ENCODE assay signal across 7 mouse cellular contexts in the genomic region with DNA sequence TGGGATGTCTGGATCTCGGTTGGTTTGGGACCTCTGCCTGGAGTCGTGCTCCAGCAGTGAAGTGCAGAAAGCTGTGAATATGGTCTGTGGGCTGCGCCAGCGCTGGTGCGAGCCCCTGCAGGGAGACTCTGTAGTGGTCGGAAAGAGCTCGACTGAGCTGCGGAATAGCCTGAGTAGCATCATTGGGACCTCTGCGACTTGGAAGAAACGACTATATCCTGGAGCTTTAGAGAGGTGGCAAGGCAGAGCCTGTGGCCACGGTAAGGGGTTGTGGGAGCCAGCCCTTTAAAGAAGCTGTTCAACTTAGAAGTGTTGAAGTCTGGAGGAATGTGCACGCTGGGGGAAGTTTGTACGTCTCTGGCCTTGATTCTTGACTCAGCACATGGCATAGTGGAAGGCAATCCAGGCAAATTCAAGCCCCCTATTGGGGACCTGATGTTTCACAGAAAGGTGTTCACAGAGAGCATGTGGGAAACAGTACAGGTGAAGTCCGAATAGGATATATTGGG. TPM values are rescaled to one million over a fixed set of nuclear protein-coding genes. Genes with fewer than 3 reads are reported as not detected.
A peak's percentile ranks its signal among the peaks of the same experiment; 100 is the strongest.
DNase-seq lines count a peak whose midpoint lies in the region; ATAC-seq and TF ChIP-seq lines count a peak whose summit lies in the region.

No protein-coding gene starts in this region.

- peak overlapping the region; percentile 86 for H3K4me3 ChIP-seq in lung, embryonic 16.5 days (ENCODE audit: low read length)
- H3K4me3 ChIP-seq in embryonic facial prominence, embryonic 13.5 days: peak overlapping the region; percentile 85
- peak overlapping the region; percentile 87 for H3K4me3 ChIP-seq in limb, embryonic 10.5 days
- H3K4me3 ChIP-seq in small intestine, adult 2 months (ENCODE audit: low read depth, low read length): peak overlapping the region; percentile 95

- no peak for ATAC-seq in lung, embryonic 16.5 days (ENCODE audit: low read depth)
- ATAC-seq in embryonic facial prominence, embryonic 13.5 days (ENCODE audit: insufficient number of reproducible peaks, insufficient read depth, low FRiP score, low TSS enrichment, low read depth): no peak

- peaks cover 6% of the 10 kb centered on the region for H3K4me1 ChIP-seq in lung, embryonic 16.5 days (replicated peaks; ENCODE audit: control insufficient read depth, insufficient read depth, low read length)
- peaks cover 30% of the 10 kb centered on the region for H3K4me1 ChIP-seq in embryonic facial prominence, embryonic 13.5 days
- H3K4me1 ChIP-seq in limb, embryonic 10.5 days: peaks cover 32% of the 10 kb centered on the region
- peaks cover 3% of the 10 kb centered on the region; the same call in 1 of the 2 replicates for H3K4me1 ChIP-seq in small intestine, adult 2 months (ENCODE audit: control insufficient read depth, insufficient read depth, insufficient read length, low read length)

- H3K36me3 ChIP-seq in lung, embryonic 16.5 days (ENCODE audit: control insufficient read depth, insufficient read depth, low read length): peaks cover 6% of the 10 kb centered on the region; the same call in 1 of the 2 replicates
- peaks cover 26% of the 10 kb centered on the region for H3K36me3 ChIP-seq in embryonic facial prominence, embryonic 13.5 days
- peaks cover 45% of the 10 kb centered on the region for H3K36me3 ChIP-seq in limb, embryonic 10.5 days
- no peaks in the 10 kb centered on the region for H3K36me3 ChIP-seq in small intestine, adult 2 months (ENCODE audit: control insufficient read depth, insufficient read depth, low read length)

- no peak for TF ChIP-seq POLR2A in small intestine, adult 2 months (IDR thresholded peaks at IDR 0.05; ENCODE audit: low read depth, low read length)

- no peaks in the 10 kb centered on the region for H3K27me3 ChIP-seq in lung, embryonic 16.5 days (ENCODE audit: control insufficient read depth, insufficient read depth, low read depth, low read length)
- H3K27me3 ChIP-seq in embryonic facial prominence, embryonic 13.5 days: no peaks in the 10 kb centered on the region
- H3K27me3 ChIP-seq in limb, embryonic 10.5 days (ENCODE audit: low read depth, poor library complexity, severe bottlenecking): no peaks in the 10 kb centered on the region
- no peaks in the 10 kb centered on the region for H3K27me3 ChIP-seq in small intestine, adult 2 months (ENCODE audit: control insufficient read depth, insufficient read depth, low read length)

- H3K9ac ChIP-seq in lung, embryonic 16.5 days (ENCODE audit: low read length): peak overlapping the region; percentile 70
- H3K9ac ChIP-seq in embryonic facial prominence, embryonic 13.5 days: peak overlapping the region; percentile 84

- H3K27ac ChIP-seq in lung, embryonic 16.5 days (ENCODE audit: low read length): peak overlapping the region; percentile 99
- H3K27ac ChIP-seq in embryonic facial prominence, embryonic 13.5 days: peak overlapping the region; percentile 96
- peak overlapping the region; percentile 98 for H3K27ac ChIP-seq in limb, embryonic 10.5 days
- H3K27ac ChIP-seq in small intestine, adult 2 months (ENCODE audit: insufficient read depth, low read depth, low read length): 0 out of 2 replicates have a peak overlapping the region, but pooled peaks have one; percentile 22

- 2% methylated on average over 14 of the region's 14 CpGs for WGBS in lung, embryonic 16.5 days
- WGBS in embryonic facial prominence, embryonic 13.5 days: 1% methylated on average over 14 of the region's 14 CpGs
- WGBS in limb, embryonic 10.5 days: 3% methylated on average over 14 of the region's 14 CpGs
- 1% methylated on average over 14 of the region's 14 CpGs for WGBS in small intestine, adult 2 months

- no peaks in the 10 kb centered on the region for H3K9me3 ChIP-seq in lung, embryonic 16.5 days (ENCODE audit: control insufficient read depth, low read length)
- H3K9me3 ChIP-seq in embryonic facial prominence, embryonic 13.5 days: no peaks in the 10 kb centered on the region
- H3K9me3 ChIP-seq in limb, embryonic 10.5 days (replicated peaks): no peaks in the 10 kb centered on the region

- TF ChIP-seq CTCF in small intestine, adult 2 months (IDR thresholded peaks at IDR 0.05; ENCODE audit: extremely low read depth, insufficient read length, insufficient replicate concordance, low read depth, low read length): no peak

- H3K4me2 ChIP-seq in lung, embryonic 16.5 days (ENCODE audit: low read depth, low read length): peak overlapping the region; percentile 63
- peak overlapping the region; percentile 87 for H3K4me2 ChIP-seq in embryonic facial prominence, embryonic 13.5 days

- DNase-seq in lung, postnatal 10 days: no peak
- no peak for DNase-seq in limb, embryonic 10.5 days (ENCODE audit: low spot score)
- no peak for DNase-seq in thymus, adult 18-20 months
- DNase-seq in spleen, postnatal 14 days (ENCODE audit: low spot score in 2 of 2): no peak

RNA-seq across cellular contexts. Expression of gene Ier2, which starts 2.8 kb away (rescaled TPM):
- 83.2 and 87.4 TPM in 2 replicates for polyA plus RNA-seq in lung, embryonic 16.5 days (2015; fragmentation: Nextera tagmentation; extraction: Ambion mirVana)
- polyA plus RNA-seq in embryonic facial prominence, embryonic 13.5 days (2015; fragmentation: Nextera tagmentation; extraction: Ambion mirVana): 64.3 and 67.6 TPM in 2 replicates
- polyA plus RNA-seq in limb, embryonic 10.5 days (2016; fragmentation: Nextera tagmentation; extraction: Ambion mirVana): 199 and 229 TPM in 2 replicates
- 37.0 and 72.7 TPM in 2 replicates for polyA plus RNA-seq in small intestine, adult 2 months (2012; rRNA removed)

RNA-seq across cellular contexts. Expression of gene Trmt1, which starts 20.7 kb away (rescaled TPM):
- 54.7 and 58.8 TPM in 2 replicates for polyA plus RNA-seq in lung, embryonic 16.5 days (2015; fragmentation: Nextera tagmentation; extraction: Ambion mirVana)
- 71.3 and 78.6 TPM in 2 replicates for polyA plus RNA-seq in embryonic facial prominence, embryonic 13.5 days (2015; fragmentation: Nextera tagmentation; extraction: Ambion mirVana)
- 71.7 and 79.3 TPM in 2 replicates for polyA plus RNA-seq in limb, embryonic 10.5 days (2016; fragmentation: Nextera tagmentation; extraction: Ambion mirVana)
- 38.3 and 55.2 TPM in 2 replicates for polyA plus RNA-seq in small intestine, adult 2 months (2012; rRNA removed)

RNA-seq across cellular contexts. Expression of gene Nacc1, which starts 22.2 kb away (rescaled TPM):
- polyA plus RNA-seq in lung, embryonic 16.5 days (2015; fragmentation: Nextera tagmentation; extraction: Ambion mirVana): 16.9 and 19.5 TPM in 2 replicates
- polyA plus RNA-seq in embryonic facial prominence, embryonic 13.5 days (2015; fragmentation: Nextera tagmentation; extraction: Ambion mirVana): 16.3 and 16.6 TPM in 2 replicates
- polyA plus RNA-seq in limb, embryonic 10.5 days (2016; fragmentation: Nextera tagmentation; extraction: Ambion mirVana): 31.7 and 32.0 TPM in 2 replicates
- 57.2 and 104 TPM in 2 replicates for polyA plus RNA-seq in small intestine, adult 2 months (2012; rRNA removed)

RNA-seq across cellular contexts. Expression of gene Lyl1, which starts 35.8 kb away (rescaled TPM):
- polyA plus RNA-seq in lung, embryonic 16.5 days (2015; fragmentation: Nextera tagmentation; extraction: Ambion mirVana): 11.4 and 12.5 TPM in 2 replicates
- 4.8 and 4.9 TPM in 2 replicates for polyA plus RNA-seq in embryonic facial prominence, embryonic 13.5 days (2015; fragmentation: Nextera tagmentation; extraction: Ambion mirVana)
- 4.6 and 4.7 TPM in 2 replicates for polyA plus RNA-seq in limb, embryonic 10.5 days (2016; fragmentation: Nextera tagmentation; extraction: Ambion mirVana)
- polyA plus RNA-seq in small intestine, adult 2 months (2012; rRNA removed): 4.2 and 8.2 TPM in 2 replicates

RNA-seq across cellular contexts. Expression of gene G430095P16Rik, which starts 57.4 kb away (rescaled TPM):
- polyA plus RNA-seq in lung, embryonic 16.5 days (2015; fragmentation: Nextera tagmentation; extraction: Ambion mirVana): 3.1 and 3.7 TPM in 2 replicates
- polyA plus RNA-seq in embryonic facial prominence, embryonic 13.5 days (2015; fragmentation: Nextera tagmentation; extraction: Ambion mirVana): 6.1 and 6.2 TPM in 2 replicates
- polyA plus RNA-seq in limb, embryonic 10.5 days (2016; fragmentation: Nextera tagmentation; extraction: Ambion mirVana): 3.7 and 8.1 TPM in 2 replicates
- polyA plus RNA-seq in small intestine, adult 2 months (2012; rRNA removed): 0.30 TPM in 2 replicates

Comparison
In these comparisons a context has a peak if more than half of its experiments do, and no peak if none do; other contexts are left out.
1. H3K27ac ChIP-seq: peak in every context shown above with its lines; median percentile 99 in lung, embryonic 16.5 days; 98 in limb, embryonic 10.5 days; 96 in embryonic facial prominence, embryonic 13.5 days; 22 in small intestine, adult 2 months.